Mouse (Mus musculus) G1E (cell line): ENCODE data around the gene Shroom3. TPM values are rescaled to one million over a fixed set of nuclear protein-coding genes. Genes with fewer than 3 reads are reported as not detected.
A peak's percentile ranks its signal among the peaks of the same experiment; 100 is the strongest.

ENCODE experiments used
- ATAC-seq: 2 replicates; pipeline ENCODE4 v1.8.0; 2016; ENCODE audit warnings: mild to moderate bottlenecking; ENCODE audit not compliant: insufficient number of reproducible peaks, poor library complexity, low FRiP score, severe bottlenecking; ENCODE audit errors: extremely low read depth
- DNase-seq: peaks from one replicate; pipeline ENCODE4 v3.0.0; 2012; ENCODE audit warnings: low spot score
- H3K27me3 ChIP-seq: 2 replicates; pipeline ENCODE4 v1.6.1; 2012; ENCODE audit warnings: mild to moderate bottlenecking, low read length, inconsistent platforms; ENCODE audit not compliant: insufficient read depth
- H3K36me3 ChIP-seq: replicated peaks from 2 replicates; pipeline ENCODE3; 2012; ENCODE audit warnings: mild to moderate bottlenecking, inconsistent platforms
- H3K4me1 ChIP-seq: 2 replicates; pipeline ENCODE4 v1.6.1; 2012; ENCODE audit warnings: low read depth, low read length, inconsistent platforms, mixed read lengths; ENCODE audit not compliant: insufficient read depth
- H3K4me3 ChIP-seq: 2 replicates; pipeline ENCODE4 v1.5.1; 2012; ENCODE audit warnings: low read depth, mild to moderate bottlenecking, inconsistent platforms, low read length, moderate library complexity, mixed read lengths
- H3K9me3 ChIP-seq: replicated peaks from 2 replicates; pipeline ENCODE4 v1.6.1; 2012; ENCODE audit warnings: inconsistent platforms
- CTCF ChIP-seq: IDR thresholded peaks from 2 replicates; pipeline ENCODE4 v1.5.1; 2012; ENCODE audit warnings: low read depth, low read length, inconsistent platforms, mixed read lengths
- GATA1 ChIP-seq: IDR thresholded peaks from 2 replicates; pipeline ENCODE4 v1.6.1; 2012; ENCODE audit warnings: borderline replicate concordance, low read length, inconsistent platforms, mixed read lengths
- GATA2 ChIP-seq: IDR thresholded peaks from 2 replicates; pipeline ENCODE4 v1.6.1; 2012; ENCODE audit warnings: low read depth, low read length, inconsistent platforms, borderline replicate concordance
- POLR2AphosphoS5 ChIP-seq: IDR thresholded peaks from 2 replicates; pipeline ENCODE4 v1.6.1; 2012; ENCODE audit warnings: low read depth, low read length, inconsistent platforms; ENCODE audit not compliant: insufficient replicate concordance
- TAL1 ChIP-seq: conservative IDR thresholded peaks from 2 replicates; pipeline ENCODE4 v1.6.1; 2012; ENCODE audit warnings: low read depth, low read length, inconsistent platforms, mixed read lengths
- polyA plus RNA-seq: library from polyadenylated mRNA; stranded (reverse); fragments of >175 nt; gene quantifications from 2 replicates; pipeline ENCODE4 v1.2.3, GENCODE M21; 2012
- total RNA-seq, 2 experiments: library from RNA; stranded (forward) in 1 of 2; stranded (reverse) in 1 of 2; fragments of 200-1000 nt in 1 of 2; fragments of >200 nt in 1 of 2; fragmentation: Nextera tagmentation in 1 of 2; gene quantifications; 2 replicates each; pipeline ENCODE4 v1.2.3; 2014 to 2017

Shroom3 gene
- total and polyA plus RNA-seq, 3 experiments = 0.60 TPM; not detected in 2

DNA sequence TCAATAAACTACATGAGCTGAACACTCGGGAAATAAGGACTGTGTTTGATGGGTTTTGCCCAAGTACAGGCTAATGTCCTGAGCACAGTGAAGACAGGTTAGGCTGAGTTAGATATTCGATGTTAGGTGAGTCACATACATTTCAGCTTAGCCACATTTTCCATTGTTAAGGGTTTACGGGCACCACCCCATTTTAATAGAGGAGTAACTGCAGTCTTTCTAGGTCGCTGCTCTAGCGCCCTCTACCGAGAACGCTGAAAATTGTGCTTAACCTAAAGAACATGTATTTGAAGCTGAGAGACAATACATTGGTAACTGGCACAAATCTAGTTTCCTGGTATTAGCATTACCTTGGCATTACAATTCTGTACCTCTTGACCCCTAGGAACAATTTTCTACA, 287.2 kb downstream of the Shroom3 start:
- no peak for ATAC-seq
- no peaks in the 10 kb centered on the region for H3K36me3 ChIP-seq
- peaks cover 3% of the 10 kb centered on the region for H3K9me3 ChIP-seq
- H3K4me3 ChIP-seq = no peak overlapping the region
- DNase-seq = no peak
- H3K4me1 ChIP-seq = no peaks in the 10 kb centered on the region
- H3K27me3 ChIP-seq = peaks cover 3% of the 10 kb centered on the region; the same call in 1 of the 2 replicates
- TF ChIP-seq GATA2 = no peak
- TF ChIP-seq TAL1 = no peak
- TF ChIP-seq GATA1 = no peak
- peak; percentile 26; the same call in 1 of the 2 replicates for TF ChIP-seq CTCF

DNA sequence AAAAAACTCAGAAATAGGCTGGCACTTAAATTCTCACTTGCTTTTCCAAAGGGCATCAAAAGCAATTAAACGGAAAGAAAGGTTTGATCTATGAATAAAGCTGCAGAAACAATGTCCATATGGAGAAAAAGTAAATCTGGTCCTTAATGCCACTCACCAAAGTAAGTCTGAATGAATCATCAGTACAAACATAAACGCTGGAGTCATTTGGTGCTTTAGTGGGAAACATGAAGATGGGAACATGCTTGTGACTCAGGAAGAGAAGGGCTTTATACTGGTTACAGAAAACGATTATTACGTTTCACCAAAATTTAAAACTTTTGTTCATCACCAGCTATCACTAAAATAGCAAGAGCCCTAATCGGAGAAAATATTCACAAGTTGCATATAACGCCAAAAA, 297.2 kb downstream of the Shroom3 start:
- Histone ChIP-seq H3K27me3 (no peaks in the 10 kb centered on the region; the same call in 1 of the 2 replicates), H3K4me3 (no peak overlapping the region), H3K36me3 (no peaks in the 10 kb centered on the region), H3K4me1 (no peaks in the 10 kb centered on the region), H3K9me3 (no peaks in the 10 kb centered on the region)
- no peak for TF ChIP-seq CTCF
- TF ChIP-seq TAL1 = no peak
- no peak for TF ChIP-seq POLR2AphosphoS5
- TF ChIP-seq GATA2 = no peak
- TF ChIP-seq GATA1 = no peak
- DNase-seq = no peak
- ATAC-seq = no peak

DNA sequence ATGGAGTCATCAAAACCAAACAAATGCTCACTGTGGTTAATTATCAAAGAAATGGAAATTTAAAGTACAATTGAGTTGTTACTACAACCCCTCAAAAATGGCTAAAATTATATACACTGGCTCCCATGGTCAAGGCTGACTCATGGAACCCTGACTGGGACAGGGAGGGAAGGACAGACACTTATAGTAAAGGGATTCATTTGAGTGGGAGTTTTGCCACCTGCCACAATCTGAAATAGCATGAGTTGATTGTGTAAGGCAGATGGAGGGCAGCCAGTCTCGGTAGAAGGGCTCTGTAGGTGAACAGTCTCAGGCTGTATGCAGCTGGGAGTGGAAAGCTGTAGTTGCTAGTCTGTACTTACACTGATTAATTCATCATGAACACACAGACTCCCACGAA, 297.6 kb downstream of the Shroom3 start:
- no peak for TF ChIP-seq GATA1
- TF ChIP-seq TAL1 = no peak
- no peak for TF ChIP-seq POLR2AphosphoS5
- no peak for TF ChIP-seq GATA2
- TF ChIP-seq CTCF = no peak
- Histone ChIP-seq H3K27me3 (no peaks in the 10 kb centered on the region; the same call in 1 of the 2 replicates), H3K4me1 (no peaks in the 10 kb centered on the region), H3K9me3 (no peaks in the 10 kb centered on the region), H3K36me3 (no peaks in the 10 kb centered on the region), H3K4me3 (no peak overlapping the region)
- ATAC-seq (no peak), DNase-seq (no peak)

DNA sequence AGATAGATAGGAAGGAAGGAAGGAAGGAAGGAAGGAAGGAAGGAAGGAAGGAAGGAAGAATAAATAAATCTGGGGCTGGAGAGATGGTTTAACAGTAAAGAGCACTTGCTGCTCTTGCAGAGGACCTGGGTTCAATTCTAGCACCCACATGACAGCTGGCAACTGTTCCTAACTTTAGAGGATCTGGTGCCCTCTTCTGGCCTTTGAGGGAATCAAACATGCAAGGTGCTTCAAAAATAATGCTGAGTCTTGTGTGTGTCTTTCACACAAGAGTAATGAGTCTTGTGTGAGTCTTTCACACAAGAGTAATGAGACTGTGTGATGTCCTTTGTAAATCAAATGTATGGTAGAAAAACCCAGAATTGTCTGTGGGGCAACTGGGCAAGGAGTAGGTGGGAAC, 299.4 kb downstream of the Shroom3 start:
- TF ChIP-seq GATA1 (no peak), CTCF (no peak), POLR2AphosphoS5 (no peak), GATA2 (no peak), TAL1 (no peak)
- Histone ChIP-seq H3K36me3 (no peaks in the 10 kb centered on the region), H3K4me3 (no peak overlapping the region), H3K4me1 (no peaks in the 10 kb centered on the region), H3K9me3 (no peaks in the 10 kb centered on the region), H3K27me3 (peaks cover 5% of the 10 kb centered on the region)
- DNase-seq (no peak), ATAC-seq (no peak)

DNA sequence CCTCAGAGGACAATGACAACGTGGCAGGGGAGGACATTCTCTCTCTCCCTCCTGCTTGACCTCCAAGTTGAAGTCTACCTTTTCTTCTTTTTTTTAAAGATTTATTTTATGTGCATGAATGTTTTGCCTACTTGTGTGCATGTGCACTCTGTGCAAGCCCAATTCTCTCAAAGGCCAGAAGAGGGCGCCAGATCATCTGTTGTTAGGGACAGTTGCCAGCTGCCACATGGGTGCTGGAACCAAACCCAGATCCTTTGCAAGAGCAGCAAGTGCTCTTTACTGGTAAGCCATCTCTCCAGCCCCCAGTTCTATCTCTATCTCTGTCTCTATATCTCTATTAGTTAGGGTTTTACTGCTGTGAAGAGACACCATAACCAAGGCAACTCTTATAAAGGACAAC, 300.7 kb downstream of the Shroom3 start:
- H3K9me3 ChIP-seq = no peaks in the 10 kb centered on the region
- H3K4me3 ChIP-seq = no peak overlapping the region
- ATAC-seq = no peak
- no peaks in the 10 kb centered on the region; the same call in 1 of the 2 replicates for H3K4me1 ChIP-seq
- TF ChIP-seq GATA2 = no peak
- TF ChIP-seq GATA1 = no peak
- TF ChIP-seq CTCF = no peak
- no peak for TF ChIP-seq TAL1
- H3K27me3 ChIP-seq = peaks cover 5% of the 10 kb centered on the region
- no peaks in the 10 kb centered on the region for H3K36me3 ChIP-seq
- no peak for DNase-seq

DNA sequence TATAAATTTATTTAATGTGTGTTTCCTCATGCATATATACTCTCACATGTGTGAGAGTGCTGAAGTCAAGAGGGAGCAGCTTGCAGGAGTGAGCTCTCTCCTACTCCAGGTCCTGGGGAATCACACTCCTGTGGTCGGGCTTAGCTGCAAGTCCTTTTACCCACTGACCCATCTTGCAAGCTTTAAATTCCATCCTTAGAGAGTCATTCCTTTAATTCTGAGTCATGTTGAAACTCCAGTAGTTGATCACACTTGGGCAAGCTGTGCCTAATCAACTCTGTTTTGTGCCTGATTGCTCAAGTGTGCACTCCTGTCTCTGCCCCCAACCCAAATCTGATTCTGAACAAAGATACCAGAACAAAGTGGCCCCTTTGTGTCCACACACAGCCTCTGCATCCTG, 301.5 kb downstream of the Shroom3 start:
- H3K36me3 ChIP-seq = no peaks in the 10 kb centered on the region
- peaks cover 5% of the 10 kb centered on the region for H3K27me3 ChIP-seq
- ATAC-seq (no peak), DNase-seq (no peak)
- TF ChIP-seq CTCF (no peak), GATA1 (no peak), POLR2AphosphoS5 (no peak), GATA2 (no peak), TAL1 (no peak)
- no peak overlapping the region for H3K4me3 ChIP-seq
- no peaks in the 10 kb centered on the region for H3K9me3 ChIP-seq
- no peaks in the 10 kb centered on the region; the same call in 1 of the 2 replicates for H3K4me1 ChIP-seq
